Mouse (Mus musculus) mouse trophoblast stem cell (cell line): ENCODE data around the gene Zfp280b.
"Not testable (repeated sequence)": the region's sequence is repeated elsewhere in the genome, so short reads cannot be mapped to it uniquely, and the experiment has no call there.

Experiments
- in situ Hi-C, 2 experiments: fragments of 300-500 bp; cut with MseI, MboI; formaldehyde crosslinking; loops; 2 replicates in 1 of 2; 3 replicates in 1 of 2; pipeline ENCODE4 v1.15.1; 2025

Gene Zfp280b

DNA sequence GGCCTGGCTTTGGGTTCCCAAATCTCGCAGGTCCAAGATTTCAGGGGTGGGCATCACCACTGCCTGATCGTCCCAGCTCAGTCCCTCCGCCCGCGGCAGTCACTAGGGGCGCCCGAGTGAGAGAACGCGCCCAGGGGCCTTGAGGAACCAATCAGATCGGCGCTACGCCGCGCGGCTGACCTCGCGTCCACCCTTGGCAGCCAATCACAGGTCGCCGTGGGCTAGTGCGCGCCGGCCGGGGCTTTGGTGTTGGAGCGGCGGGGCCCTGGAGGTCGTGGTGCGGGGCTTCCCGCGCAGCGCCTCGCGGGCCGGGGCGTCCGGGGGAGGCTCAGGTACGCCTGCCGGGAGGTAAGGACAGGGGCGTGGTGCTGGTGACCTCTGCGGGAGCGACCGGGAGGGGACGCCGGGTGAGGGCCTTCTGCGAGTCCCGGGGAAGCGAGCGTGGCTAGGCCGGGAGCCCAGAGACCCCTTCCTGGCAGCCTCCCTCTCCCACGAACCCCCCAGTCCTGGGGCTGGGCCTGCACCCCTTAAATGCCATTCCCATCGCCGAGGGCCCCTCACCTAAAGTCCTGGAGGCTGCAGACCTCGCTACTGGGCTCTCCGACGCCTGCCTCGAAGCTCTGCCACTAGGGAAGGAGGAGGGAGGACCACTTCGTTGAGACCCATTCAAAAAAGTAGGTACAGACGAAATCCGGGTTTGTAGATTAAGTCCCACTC, at the start of gene Zfp280b:
TSS of gene Zfp280b (plus strand) at position 249 of the 717 bp plus-strand sequence.
- in situ Hi-C loops: no loop called here

- in situ Hi-C loops: no loop called here
Observed at GRCm38 (mm10) chr10:75990430-75991042, 41.9 kb upstream of the Zfp280b start.

DNA sequence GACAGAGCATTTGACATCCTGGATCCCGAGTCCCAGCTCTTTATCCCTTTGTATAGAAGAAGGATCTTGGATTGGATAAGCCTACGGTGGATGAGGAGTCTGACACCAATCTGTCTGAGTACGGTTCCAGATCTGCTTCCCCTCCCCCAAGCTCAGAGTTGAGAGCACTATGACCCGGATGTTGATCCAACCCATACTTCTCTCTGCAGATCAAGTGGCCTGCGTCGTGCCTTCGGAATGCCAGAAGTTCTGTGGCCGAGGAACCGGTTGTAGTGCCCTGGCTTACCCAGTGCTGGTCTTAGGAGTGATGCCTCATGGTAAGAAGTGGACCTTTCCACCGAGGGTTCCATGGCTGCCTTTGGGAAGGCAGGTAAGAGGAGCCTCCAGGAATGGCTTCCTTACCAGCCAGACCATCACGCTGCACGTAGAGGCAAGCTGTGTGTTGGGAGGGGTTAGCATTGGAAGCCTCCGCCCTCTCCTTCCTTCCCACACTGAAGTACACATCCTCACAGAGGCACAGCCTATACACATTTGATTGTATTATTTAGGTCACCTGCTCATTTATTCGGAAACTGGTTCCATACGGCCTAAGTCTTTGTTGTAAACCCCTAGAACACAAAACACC, 38.7 kb upstream of the Zfp280b start:
- in situ Hi-C loops: no loop called here

GRCm38 (mm10) chr10:75994531-75995210, 37.8 kb upstream of the Zfp280b start:
- in situ Hi-C loops: not testable (repeated sequence)

GRCm38 (mm10) chr10:75995463-75995862, 37.0 kb upstream of the Zfp280b start:
- in situ Hi-C loops: no loop called here

DNA sequence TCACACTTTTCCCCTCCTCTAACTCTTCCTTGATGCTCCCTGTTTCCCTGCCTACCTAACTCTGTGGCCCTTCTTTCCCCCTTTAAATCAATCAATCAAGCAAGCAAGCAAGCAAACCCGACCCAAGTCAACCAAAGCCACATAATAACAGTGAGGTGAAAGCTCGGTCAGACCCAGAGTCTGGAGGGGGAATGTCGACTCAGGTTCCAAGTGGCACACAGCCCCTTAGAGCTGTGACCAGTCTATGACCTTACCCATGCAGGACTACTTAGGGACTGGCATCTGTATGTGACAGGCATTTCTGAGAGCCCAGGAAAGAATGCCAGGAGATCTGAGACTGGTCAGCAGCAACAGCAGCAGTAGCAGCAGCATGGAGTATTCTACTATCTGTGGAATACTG, 36.1 kb upstream of the Zfp280b start:
- in situ Hi-C loops: no loop called here

GRCm38 (mm10) chr10:76001160-76001559, 31.3 kb upstream of the Zfp280b start:
- in situ Hi-C loops: no loop called here

GRCm38 (mm10) chr10:76002101-76002521, 30.3 kb upstream of the Zfp280b start:
- in situ Hi-C loops: no loop called here

DNA sequence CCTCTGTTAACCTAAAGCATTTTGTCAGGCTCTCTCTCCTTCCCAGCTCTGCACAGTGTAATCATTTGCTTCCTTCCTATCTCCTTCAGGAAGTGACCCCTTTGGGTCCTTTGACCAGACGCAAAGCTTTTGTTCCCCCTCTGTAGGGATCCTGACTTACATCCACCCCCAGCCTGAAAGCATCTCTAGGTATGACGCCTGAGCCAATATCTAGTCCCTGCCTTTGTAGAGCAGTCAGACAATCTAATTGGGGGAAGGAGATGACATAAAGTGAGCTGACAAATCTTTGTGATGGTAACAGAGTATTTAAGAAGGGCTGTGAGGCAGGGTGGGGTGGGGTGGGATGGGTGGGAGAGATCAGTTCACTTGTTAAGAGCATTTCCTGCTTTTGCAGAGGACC, 29.8 kb upstream of the Zfp280b start:
- in situ Hi-C loops: no loop called here

DNA sequence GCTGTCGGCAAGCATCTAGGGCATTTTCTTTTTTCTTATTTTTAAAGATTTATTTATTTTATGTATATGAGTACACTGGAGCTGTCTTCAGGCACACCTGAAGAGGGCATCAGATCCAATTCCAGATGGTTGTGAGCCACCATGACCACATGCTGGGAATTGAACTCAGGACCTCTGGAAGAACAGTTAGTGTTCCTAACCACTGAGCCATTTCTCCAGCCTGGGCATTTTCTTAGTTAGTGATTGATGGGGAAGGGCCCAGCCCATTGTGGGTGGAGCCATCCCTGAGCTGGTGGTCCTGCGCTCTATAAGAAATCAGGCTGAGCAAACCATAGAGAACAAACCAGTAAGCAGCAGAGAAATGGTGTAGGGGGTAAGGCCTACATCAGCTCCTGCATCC, 29.2 kb upstream of the Zfp280b start:
- in situ Hi-C loops: no loop called here

- in situ Hi-C loops: no loop called here
Observed at GRCm38 (mm10) chr10:76006385-76006784, 26.1 kb upstream of the Zfp280b start.

DNA sequence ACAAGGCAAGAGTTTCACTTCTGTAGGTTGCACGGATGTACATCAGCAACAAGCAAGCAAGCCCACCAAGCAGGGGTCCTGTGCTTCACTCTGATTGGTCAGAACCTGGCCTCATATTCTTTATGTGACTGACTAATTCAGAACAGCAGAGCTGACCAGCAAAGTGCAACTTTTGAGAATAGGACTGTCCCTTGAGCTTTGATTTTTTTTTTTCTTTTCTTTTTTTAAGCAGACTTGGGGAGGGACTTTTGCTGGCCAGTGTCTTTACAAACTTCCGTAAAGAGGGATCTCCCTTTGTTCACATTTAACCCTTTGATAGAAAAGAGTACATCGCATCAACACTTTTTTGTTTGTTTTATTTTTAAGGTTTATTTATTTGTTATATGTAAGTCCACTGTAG, 22.6 kb upstream of the Zfp280b start:
- in situ Hi-C loops: no loop called here

GRCm38 (mm10) chr10:76012922-76013321, 19.5 kb upstream of the Zfp280b start:
- in situ Hi-C loops: no loop called here

DNA sequence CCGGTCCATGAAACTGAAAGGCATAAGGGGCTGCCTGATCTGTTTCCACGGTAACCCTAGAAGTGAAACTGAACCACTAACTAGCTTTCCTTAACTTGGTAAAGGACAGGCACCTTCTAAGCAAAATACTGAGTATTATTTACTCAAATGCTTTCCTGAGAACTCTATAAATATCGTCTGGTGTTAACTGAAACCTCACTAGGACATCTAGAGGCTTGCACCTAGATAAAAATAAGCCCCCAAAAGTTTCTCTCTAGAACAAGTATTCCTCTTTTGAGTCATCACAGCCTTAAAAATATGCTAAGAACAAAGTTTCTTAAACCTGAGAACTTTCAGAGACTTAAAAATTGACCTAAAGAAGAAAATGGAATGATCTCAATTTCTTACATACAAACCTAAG, 15.6 kb upstream of the Zfp280b start:
- in situ Hi-C loops: no loop called here

GRCm38 (mm10) chr10:76021728-76022127, 10.7 kb upstream of the Zfp280b start:
- in situ Hi-C loops: no loop called here

- in situ Hi-C loops: no loop called here
Observed at GRCm38 (mm10) chr10:76023921-76024320, 8.5 kb upstream of the Zfp280b start.

GRCm38 (mm10) chr10:76025470-76026190, 6.8 kb upstream of the Zfp280b start:
- in situ Hi-C loops: no loop called here

- in situ Hi-C loops: no loop called here
Observed at GRCm38 (mm10) chr10:76027127-76028015, 5.1 kb upstream of the Zfp280b start.

- in situ Hi-C loops: no loop called here
Observed at GRCm38 (mm10) chr10:76028016-76028366, 4.5 kb upstream of the Zfp280b start.

DNA sequence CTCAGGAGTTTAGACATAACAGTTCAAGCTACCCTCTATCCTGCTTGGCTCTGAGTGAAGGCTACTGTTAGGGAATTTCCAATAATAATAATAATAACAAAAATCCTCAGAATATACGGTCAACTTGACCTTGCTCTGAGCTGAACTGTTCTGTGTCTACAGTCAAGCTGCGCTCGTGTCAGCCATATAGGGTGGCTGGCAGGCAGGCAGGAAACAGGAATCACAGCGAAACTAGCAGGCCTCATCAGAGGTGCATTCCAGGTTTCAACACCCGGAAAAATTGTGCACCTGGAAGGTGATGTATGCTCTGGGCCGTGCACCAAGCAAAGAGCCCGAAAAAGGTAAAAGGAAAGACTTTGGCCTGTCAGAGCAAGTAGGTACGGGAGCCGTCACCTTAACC, 4.1 kb upstream of the Zfp280b start:
- in situ Hi-C loops: no loop called here

- in situ Hi-C loops: no loop called here
Observed at GRCm38 (mm10) chr10:76029276-76029675, 3.2 kb upstream of the Zfp280b start.
